Mouse (Mus musculus) mouse embryonic stem cell (cell line): ENCODE data around the gene Pacs1.

ENCODE experiments used
- in situ Hi-C, 2 experiments: fragments of 300-500 bp; cut with MboI; formaldehyde crosslinking; loops; 1 replicate in 1 of 2; 3 replicates in 1 of 2; pipeline ENCODE4 v1.14.3; 2019 to 2020; ENCODE audit warnings: low sequenced_read_pairs in 2 of 2, low pct_unique_long_range_greater_than_20kb in 1 of 2, mixed read lengths in 1 of 2; ENCODE audit not compliant: unreplicated experiment in 1 of 2

The Pacs1 gene

DNA sequence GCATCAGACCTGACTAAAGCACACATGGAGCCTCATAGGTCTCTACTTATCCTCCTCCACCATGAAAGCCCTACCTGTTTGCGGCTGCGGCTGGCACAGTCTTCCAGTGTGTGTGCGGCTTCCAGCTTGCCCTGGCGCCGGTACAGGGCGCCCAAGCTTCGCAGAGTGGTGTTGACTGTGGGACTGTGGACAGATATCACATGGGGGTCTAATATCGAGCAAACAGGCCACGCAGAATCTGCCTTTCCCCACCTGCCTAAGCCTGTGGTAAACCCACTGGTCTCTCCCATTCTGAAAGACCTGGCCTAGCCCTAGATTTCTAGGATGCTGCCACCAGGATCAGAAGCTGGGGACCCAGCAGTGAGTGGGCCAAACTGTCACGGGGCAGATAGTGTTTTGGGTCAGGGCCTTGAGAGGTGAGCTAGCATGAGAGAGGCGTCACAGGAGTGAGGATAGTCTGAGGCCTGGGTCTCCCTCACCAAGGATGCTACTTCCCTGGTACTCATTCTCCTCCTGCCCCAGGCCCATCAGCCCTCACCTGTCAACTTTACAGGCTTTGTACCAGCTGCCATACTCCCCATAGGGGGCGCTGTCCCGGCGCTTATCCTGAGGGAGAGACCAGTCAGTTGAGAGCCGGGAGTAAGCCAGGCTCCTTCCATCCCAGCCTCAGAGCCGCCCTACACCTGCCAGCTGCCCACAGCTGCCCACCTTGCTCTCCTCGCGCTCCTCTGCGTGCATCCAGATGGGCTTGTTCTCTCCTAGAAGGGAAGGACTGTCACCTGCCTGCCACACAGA is 163.1 kb downstream of the Pacs1 start:
- in situ Hi-C loops: no loop called here

DNA sequence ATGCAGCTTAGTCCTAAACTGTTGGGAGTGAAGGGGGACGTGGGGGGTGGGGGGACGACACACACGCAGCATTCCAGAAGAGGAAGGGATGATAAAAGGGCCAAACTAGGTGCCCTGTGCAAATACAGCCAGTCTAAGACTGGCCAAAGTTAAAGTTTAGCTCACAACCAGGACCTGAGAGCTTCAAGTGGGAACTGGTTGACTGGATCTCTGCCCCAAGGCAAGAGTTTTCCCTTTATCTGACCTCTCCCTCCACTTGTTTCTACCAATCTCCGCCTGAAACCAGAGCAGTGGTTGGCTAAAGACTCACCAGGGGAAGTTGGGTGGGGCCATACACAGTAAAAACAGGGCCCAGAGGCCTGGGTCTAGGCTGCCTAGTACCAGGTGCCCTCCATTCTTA is 164.2 kb downstream of the Pacs1 start:
- in situ Hi-C loops: no loop called here

DNA sequence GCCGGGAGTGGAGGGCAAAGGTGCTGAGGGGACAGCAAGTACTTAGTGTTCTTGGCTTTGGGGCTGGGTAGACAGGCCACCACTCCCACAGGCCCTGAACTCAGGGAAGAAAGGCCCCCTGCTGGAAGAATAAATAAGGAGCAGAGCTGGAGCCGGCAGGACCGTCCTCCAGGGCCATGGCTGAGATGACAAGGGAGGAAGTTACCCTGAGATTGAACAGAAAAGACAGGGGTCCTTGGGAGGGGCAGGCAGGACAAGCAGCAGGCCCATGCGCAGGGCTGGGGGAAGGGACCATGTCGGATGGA is 164.7 kb downstream of the Pacs1 start:
- in situ Hi-C loops: no loop called here

DNA sequence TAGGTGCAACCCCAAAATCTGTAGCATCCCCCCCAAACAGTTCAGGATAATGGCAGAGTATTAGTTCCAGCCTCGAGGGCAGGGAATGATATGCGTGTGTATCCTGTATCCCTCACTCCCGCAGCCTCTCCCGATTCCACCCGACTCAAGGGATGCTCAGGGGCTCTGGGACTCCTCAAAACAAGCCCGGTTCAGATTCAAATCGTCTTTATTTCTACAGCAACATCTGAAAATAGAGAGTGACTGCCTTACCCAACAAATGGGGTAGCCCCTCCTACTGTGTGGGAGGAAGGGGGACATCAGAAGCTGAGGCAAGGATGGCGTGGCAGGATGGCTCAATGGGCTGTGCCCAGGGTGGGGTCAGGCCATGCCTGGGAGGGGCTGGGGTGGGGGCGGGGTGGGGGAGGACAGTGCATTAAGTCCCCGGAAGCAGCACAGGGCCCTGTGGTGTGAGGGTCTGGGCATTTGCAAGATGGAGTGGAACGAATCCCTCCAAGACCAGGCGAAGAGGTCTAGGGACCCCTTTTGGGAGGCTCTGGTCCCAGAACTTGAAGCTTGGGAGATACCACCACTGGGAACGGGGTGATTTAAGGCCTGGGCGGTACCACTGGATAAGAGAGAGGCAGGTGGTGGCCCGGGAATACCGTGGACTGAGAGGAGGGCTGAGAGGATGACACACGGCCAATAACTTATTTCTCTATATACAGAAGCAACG is 165.2 kb downstream of the Pacs1 start:
- in situ Hi-C loops: no loop called here

DNA sequence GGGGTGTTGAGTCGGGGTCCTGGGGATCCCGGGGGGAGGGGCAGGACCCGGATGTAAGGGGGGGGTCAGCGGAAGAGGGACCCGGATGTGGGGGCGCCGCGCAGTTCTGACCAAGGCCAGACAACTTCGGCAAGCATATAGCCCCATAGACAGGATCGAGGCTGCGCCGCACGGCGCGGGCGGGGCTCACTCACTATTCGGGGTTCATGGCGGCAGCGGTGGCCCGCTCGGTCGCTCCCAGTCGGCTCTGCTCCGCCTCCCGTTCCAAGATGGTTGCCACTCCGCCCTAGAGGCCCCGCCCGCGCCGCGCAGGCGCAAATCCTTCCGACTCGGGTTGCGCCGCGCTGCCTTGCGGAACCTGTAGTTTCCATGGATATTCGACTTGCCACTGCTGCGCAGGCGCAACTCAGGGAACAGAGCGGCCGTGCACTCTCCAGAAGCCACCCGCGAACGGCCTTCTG is 166.2 kb downstream of the Pacs1 start, which contains the start of gene Rab1b:
TSS of gene Rab1b (minus strand) at position 342 of the 461 bp plus-strand sequence.
- in situ Hi-C loops: no loop called here

DNA sequence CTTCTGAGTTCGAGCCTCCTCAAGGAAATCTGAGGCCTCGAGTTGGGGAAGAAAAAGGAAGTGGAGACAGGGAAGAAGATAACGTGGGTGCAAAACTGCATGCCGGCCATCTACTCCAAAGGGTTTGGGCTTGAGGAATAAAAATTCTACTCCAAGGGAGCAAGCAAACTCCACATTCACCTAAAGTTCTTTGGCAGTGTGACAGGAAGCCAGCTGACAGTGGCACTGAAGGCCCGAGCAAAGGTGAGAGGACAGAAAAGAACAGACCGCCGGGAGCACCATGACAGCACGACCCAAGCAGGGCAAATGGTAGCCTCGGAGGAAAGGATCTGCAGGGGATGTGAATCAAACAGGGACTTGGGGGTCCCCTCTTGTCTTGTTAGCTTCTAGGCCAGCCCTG is 166.8 kb downstream of the Pacs1 start:
- in situ Hi-C loops: no loop called here

DNA sequence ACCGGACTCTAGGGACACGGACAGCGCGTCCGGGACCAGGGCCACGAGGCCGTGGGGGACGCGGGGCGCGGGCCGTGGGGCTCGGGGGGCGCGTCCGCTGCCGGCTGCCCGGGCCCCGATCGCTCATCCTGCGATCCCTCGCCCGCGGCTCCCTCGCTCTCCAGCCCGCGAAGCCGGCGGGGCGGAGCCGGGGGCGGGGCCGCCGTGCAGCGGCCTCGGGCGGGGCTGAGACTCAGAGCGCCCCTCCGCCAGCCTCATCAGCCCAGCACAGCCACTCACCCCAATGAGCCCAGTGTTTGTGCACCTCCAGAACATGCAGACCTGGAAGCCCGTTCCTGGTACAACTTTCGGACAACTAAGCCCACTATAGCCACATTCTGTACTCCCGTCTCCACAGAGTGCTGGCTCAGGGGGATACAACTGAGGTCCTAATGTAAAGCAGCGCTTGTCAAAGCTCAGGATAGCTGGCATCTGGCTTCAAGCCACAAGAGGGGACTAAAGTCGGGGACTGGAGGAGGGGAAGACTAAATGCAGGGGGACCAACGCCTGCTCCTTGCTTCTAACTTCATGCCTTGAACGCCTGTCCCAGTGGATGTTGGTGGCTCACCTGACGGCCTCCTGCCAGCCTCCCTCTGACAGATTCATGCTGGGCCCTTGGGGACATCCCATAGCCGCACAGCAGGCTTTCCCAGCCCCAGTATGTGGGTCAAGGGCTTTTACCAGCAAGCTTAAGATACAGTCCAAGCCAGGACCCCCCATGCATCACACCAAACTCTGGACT is 174.4 kb downstream of the Pacs1 start, which contains the start of gene Cnih2:
TSS of gene Cnih2 (minus strand) at position 159 of the 781 bp plus-strand sequence.
- in situ Hi-C loops: loop anchor here in 1 of 2 experiments (10.0 kb wide), 1 partner anchor 46 kb away; no protein-coding TSS in a partner anchor

DNA sequence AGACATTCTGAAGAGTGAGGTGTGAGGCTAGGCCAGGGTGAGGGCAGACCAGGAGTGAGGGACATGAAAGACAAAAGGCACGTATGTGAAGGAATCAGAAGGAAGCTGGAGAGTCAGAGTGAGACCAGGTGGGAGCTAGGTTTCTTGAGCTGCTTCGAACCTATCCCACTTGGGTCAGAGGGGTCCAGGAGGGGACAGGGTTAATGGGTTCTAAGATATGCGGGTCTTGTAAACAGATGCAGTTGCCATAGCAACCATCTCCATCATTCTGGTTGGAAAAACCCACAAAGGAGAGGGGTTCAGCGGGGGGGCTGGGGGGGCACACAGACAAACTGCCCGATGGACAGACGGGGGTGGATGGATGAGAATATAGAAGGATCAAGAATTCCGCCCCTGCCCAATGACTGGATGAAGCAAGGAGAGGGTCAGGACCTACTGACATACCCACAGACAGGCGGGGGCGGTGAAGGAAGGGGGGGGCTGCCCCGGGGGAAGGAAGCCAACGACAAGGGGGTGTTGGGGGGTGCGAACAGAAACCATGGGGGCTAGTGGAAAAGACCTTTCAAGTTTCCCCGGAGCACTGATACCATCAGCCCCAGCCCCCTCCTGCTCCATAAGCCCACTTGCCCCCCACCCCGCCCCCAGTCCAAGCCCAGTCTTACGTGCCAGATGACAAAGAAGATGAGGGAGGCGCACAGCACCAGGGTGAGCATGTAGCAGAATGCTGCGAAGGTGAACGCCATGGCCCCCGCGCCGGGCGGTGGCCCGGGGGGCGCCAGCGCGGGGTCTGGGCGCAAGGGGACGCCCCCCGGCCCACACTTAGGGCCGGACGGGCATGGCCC is 175.2 kb downstream of the Pacs1 start:
- in situ Hi-C loops: loop anchor here in 1 of 2 experiments (10.0 kb wide), 1 partner anchor 47 kb away; no protein-coding TSS in a partner anchor

DNA sequence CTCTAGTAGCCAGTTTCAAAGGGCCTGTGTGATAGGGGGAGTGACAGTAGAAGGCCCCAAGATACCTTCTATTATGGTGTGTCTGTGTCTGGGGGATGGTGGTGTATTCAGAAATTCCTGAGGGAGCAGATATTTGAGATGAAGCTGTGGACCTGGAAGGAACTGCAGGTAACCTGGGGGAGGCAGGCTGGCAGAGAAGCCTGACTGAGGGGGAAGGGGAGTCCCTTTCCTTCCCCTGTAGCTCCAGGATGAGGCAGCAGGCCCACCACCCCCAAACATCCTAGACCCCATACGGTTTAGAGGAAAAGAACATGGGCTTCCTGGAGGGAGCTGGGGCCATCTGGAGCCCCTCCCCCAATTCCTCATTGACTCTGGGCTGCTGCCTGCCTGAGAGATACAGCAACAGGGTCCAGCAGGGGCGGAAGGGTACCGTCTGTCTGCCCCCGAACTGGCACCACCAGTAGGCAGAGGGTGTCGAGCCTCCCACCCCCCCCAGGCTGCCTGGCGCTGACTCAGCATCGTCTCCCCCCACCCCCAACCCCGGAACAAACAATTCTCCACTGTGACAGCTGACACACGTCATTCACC is 176.9 kb downstream of the Pacs1 start:
- in situ Hi-C loops: loop anchor here in 1 of 2 experiments (10.0 kb wide), 1 partner anchor 49 kb away; no protein-coding TSS in a partner anchor

DNA sequence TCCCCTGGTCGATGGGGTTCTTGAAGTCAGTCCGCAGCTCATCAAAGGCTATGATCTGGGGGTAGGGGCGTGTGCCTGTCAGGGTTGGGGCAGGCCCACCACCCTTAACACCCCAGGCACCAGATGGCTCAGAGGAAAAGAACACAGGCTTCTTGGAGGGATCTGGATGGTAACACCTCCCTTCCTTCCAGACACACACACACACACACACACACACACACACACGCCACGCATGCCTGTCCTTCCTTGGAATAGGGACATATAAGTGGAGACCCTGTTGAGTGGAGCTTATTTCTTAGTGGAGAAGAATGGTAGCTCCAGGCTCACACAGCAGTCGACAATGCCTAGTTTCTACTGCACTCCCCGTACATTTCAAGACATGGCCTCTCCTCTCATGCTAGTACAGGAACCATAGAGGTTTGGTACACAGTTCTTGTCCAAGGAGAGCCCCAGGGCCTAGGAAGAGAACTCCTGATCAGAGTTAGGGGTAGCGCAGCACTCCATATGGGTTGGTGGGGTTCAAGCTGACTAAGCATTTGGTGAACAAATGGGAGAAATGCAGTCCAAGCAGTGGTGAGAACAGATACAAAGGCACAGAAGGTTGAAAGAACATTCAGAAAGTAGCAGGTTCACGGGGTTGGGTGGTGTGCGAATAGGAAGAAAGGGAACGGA is 178.0 kb downstream of the Pacs1 start:
- in situ Hi-C loops: loop anchor here in 1 of 2 experiments (10.0 kb wide), 1 partner anchor 50 kb away; no protein-coding TSS in a partner anchor

DNA sequence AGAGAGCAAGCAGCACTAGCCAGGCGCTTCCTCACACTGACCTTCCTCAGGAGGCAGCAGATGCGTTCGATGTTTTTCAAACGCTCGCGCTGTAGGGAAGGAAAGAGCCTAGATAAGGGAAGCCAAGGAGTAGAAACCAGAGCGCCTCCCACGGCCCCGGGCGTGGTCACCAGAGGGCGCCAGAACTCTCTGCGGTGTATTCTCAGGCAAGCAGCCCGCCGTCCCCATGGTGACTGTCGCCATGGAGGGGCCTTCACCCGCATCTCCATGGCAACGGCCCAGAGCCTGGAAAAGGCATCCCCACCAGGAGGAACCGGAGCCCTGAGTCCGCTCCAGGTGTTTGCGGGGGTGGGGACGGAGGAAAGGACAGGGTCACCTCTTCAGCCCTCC is 178.7 kb downstream of the Pacs1 start:
- in situ Hi-C loops: loop anchor here in 1 of 2 experiments (10.0 kb wide), 1 partner anchor 51 kb away; no protein-coding TSS in a partner anchor

DNA sequence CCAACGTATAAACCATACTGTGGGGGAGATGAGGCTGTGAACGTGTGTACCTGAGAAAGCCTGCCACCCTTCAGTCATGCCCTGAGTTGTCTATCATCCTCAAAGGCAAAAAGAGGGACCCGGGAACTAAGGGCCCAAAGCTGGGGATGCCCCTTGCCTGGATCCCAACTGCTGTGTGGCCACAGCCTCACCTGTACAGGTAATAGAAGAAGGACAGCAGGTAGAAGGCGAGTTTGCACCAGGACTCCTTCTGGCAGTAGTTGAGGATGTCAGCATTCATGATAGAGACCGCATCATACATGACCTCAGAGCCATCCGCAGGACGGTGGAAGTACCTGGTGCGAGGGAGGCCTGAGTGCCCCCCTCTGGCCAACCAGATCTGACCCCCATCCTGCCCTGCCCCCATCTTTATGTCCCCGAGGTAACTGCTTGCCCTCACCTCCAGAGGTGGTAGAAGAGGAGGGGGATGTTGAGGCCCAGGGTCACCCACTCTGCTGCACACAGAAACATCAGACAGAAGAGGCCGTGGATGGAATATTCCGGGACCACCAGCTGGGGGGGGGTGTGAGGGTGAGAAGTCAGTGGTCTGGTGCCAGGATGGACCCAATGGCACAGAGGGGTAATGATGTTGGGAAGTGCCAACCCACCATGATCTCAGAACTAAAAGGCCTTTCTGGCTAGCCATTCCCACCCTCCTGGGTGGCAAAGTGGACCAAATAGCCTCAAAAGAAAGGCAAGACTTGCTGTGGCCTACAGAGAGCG is 179.3 kb downstream of the Pacs1 start:
- in situ Hi-C loops: loop anchor here in 1 of 2 experiments (10.0 kb wide), 1 partner anchor 51 kb away; no protein-coding TSS in a partner anchor

DNA sequence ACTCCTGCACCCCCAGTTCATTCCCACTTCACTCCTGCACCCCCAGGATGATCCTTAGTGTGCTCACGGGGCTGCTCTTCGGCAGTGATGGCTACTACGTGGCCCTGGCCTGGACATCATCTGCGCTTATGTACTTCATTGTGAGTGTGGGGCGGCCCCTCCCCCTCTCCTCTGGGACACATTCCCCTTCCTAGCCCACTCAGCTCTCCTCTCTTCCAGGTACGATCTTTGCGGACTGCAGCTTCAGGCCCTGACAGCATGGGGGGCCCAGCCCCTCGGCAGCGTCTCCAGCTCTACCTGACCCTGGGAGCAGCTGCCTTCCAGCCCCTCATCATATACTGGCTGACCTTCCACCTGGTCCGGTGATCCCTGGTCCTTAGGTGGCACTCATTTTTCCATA is 180.8 kb downstream of the Pacs1 start:
- in situ Hi-C loops: loop anchor here in 1 of 2 experiments (10.0 kb wide), 1 partner anchor 53 kb away; no protein-coding TSS in a partner anchor

DNA sequence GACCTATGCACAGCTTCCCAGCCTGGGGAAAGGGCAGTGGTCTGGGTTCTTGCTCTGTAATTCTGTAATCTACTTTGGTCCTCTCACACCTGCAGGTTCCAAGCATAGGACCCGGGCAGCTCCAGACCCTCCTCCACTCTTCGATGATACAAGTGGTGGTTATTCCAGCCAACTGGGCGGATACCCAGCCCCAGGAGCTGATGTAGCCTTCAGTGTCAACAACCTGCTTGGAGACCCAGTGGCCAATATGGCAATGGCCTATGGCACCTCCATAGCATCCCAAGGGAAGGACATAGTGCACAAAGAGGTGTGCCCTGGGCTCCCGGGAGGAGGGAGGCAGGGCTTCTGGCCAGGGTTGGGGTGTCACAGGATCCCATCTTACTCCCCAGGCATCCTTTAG is 183.6 kb downstream of the Pacs1 start:
- in situ Hi-C loops: loop anchor here in 1 of 2 experiments (5.0 kb wide), 1 partner anchor 53 kb away; no protein-coding TSS in a partner anchor

DNA sequence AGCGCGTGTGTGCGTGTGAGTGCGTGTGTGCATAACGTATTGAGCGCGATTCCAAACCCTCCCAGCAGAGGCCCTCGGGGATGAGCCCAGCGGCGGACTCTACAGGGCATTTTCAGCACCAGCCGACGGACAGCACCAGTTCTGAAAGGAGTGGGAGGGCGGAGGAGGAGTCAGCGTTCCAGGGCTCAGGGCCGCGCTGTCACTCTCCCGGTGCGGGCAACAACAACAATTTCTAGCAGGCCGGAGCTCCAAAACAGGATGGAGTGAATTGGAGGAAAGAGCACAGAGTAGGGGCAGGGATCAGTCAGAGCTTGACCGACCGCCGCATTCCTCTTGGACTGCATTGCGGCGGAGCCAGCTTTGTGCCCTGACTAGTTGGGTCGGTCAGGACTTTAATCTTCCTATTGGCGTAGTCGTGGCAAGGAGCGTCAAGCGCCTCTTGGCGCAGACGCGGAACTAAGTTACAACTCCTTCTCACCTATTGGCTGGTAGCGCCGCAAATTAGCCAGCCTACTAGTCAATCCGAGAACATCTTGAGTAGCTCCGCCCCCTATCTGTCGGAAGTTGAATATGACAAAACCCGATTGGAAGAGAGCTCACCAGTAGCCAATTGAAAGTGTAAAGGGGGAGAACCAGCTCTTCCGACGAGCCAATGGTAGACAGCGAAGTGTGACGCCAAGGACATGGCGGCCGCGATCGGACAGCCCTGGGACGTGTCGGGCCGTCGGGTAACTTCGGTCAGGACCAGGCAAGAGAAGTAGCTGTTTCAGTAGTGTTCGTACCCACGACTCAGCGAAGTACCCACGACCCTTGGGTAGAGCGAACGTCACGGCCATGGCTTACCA is 184.8 kb downstream of the Pacs1 start, which contains the start of gene Yif1a:
TSS of gene Yif1a (plus strand) at position 655 of the 845 bp plus-strand sequence.
- in situ Hi-C loops: loop anchor here in 1 of 2 experiments (5.0 kb wide), 1 partner anchor 54 kb away; no protein-coding TSS in a partner anchor
